Mouse (Mus musculus) neural tube, embryonic 11.5 days (tissue): ENCODE measurements at regions not wholly inside any gene's neighbourhood (a gene's known extent, or its start where the extent isn't known, plus 50 kb on each side); places are given as distances from the start of the nearest gene placed in this dataset.
A peak's percentile ranks its signal among the peaks of the same experiment; 100 is the strongest.

Experiments used
- ATAC-seq: fragments of 200-750 bp; cut with Nextera tagmentation; 2 replicates; pipeline ENCODE4 v1.8.0; 2017; ENCODE audit warnings: moderate number of reproducible peaks, mild to moderate bottlenecking, moderate TSS enrichment, moderate library complexity; ENCODE audit not compliant: insufficient read depth, low FRiP score, low TSS enrichment
- DNase-seq: peaks from one replicate; pipeline ENCODE4 v3.0.0-alpha.2; 2015; ENCODE audit warnings: low spot score
- H3K27ac ChIP-seq: fragments of 300-500 bp; sonication (generic); 2 replicates; pipeline ENCODE4 v1.5.1; 2014; ENCODE audit warnings: low read depth, mild to moderate bottlenecking, low read length
- H3K27me3 ChIP-seq: fragments of 300-500 bp; sonication (generic); 2 replicates; pipeline ENCODE4 v1.6.1; 2014; ENCODE audit warnings: mild to moderate bottlenecking, low read length, mixed read lengths; ENCODE audit not compliant: control insufficient read depth, insufficient read depth
- H3K36me3 ChIP-seq: fragments of 300-500 bp; sonication (generic); 2 replicates; pipeline ENCODE4 v1.6.1; 2014; ENCODE audit warnings: mild to moderate bottlenecking, low read length, moderate library complexity, mixed read lengths; ENCODE audit not compliant: control insufficient read depth, insufficient read depth
- H3K4me1 ChIP-seq: fragments of 300-500 bp; sonication (generic); 2 replicates; pipeline ENCODE4 v1.6.1; 2014; ENCODE audit warnings: low read length, mixed read lengths; ENCODE audit not compliant: control insufficient read depth, insufficient read depth
- H3K4me2 ChIP-seq: fragments of 300-500 bp; sonication (generic); 2 replicates; pipeline ENCODE4 v1.6.1; 2014; ENCODE audit warnings: low read depth, mild to moderate bottlenecking, moderate library complexity
- H3K4me3 ChIP-seq: fragments of 300-500 bp; sonication (generic); 2 replicates; pipeline ENCODE4 v1.5.1; 2014; ENCODE audit warnings: low read depth, low read length
- H3K9ac ChIP-seq: fragments of 300-500 bp; sonication (generic); 2 replicates; pipeline ENCODE4 v1.6.1; 2014; ENCODE audit warnings: mild to moderate bottlenecking, low read length
- H3K9me3 ChIP-seq: fragments of 300-500 bp; sonication (generic); 2 replicates; pipeline ENCODE4 v1.6.1; 2016; ENCODE audit warnings: low read length; ENCODE audit not compliant: control insufficient read depth
- WGBS: fragments of 180-500 bp; shearing (Covaris S2); extraction: QIAGEN DNeasy Blood & Tissue Kit; methylation state at CpG from one replicate; pipeline ENCODE4 v1.1.7; 2014; 5-methylcytosine and 5-hydroxymethylcytosine counted together

- no peak overlapping the region for H3K9ac ChIP-seq
- no peak overlapping the region for H3K4me3 ChIP-seq
- no peak overlapping the region for H3K4me2 ChIP-seq
- H3K27me3 ChIP-seq: no peaks in the 10 kb centered on the region
- H3K36me3 ChIP-seq: no peaks in the 10 kb centered on the region
- H3K9me3 ChIP-seq: no peaks in the 10 kb centered on the region
- WGBS: 31% methylated on average over 5 of the region's 5 CpGs
- H3K4me1 ChIP-seq: peaks cover 5% of the 10 kb centered on the region
- DNase-seq (no peak), ATAC-seq (no peak)
- H3K27ac ChIP-seq: no peak overlapping the region
These were observed 252.8 kb upstream of the Nxpe4 start for GRCm38 (mm10) chr9:47909051-47909450.

- 20% methylated on average over 6 of the region's 6 CpGs for WGBS
- Histone ChIP-seq H3K9ac (no peak overlapping the region), H3K4me2 (no peak overlapping the region), H3K27me3 (no peaks in the 10 kb centered on the region), H3K4me3 (no peak overlapping the region), H3K9me3 (no peaks in the 10 kb centered on the region), H3K4me1 (peaks cover 5% of the 10 kb centered on the region), H3K27ac (no peak overlapping the region), H3K36me3 (no peaks in the 10 kb centered on the region)
- ATAC-seq: peak; percentile 45; the same call in 1 of the 2 replicates
- DNase-seq: peak; percentile 55
These were observed 251.3 kb upstream of the Nxpe4 start for GRCm38 (mm10) chr9:47910501-47910906.

- no peak overlapping the region for H3K4me2 ChIP-seq
- 81% methylated on average over 5 of the region's 5 CpGs for WGBS
- peaks cover 5% of the 10 kb centered on the region for H3K4me1 ChIP-seq
- DNase-seq: no peak
- ATAC-seq: no peak
- no peaks in the 10 kb centered on the region for H3K27me3 ChIP-seq
- no peak overlapping the region for H3K27ac ChIP-seq
- no peak overlapping the region for H3K4me3 ChIP-seq
- H3K9ac ChIP-seq: no peak overlapping the region
- H3K36me3 ChIP-seq: no peaks in the 10 kb centered on the region
- H3K9me3 ChIP-seq: no peaks in the 10 kb centered on the region
These were observed 249.0 kb upstream of the Nxpe4 start for GRCm38 (mm10) chr9:47912823-47913222.

GRCm38 (mm10) chr9:47935299-47935698 is 226.5 kb upstream of the Nxpe4 start:
- no peak overlapping the region for H3K4me3 ChIP-seq
- ATAC-seq: no peak
- H3K9ac ChIP-seq: no peak overlapping the region
- no peaks in the 10 kb centered on the region for H3K4me1 ChIP-seq
- no peak overlapping the region for H3K4me2 ChIP-seq
- no peak overlapping the region for H3K27ac ChIP-seq
- H3K9me3 ChIP-seq: no peaks in the 10 kb centered on the region
- 88% methylated on average over 2 of the region's 2 CpGs for WGBS
- H3K27me3 ChIP-seq: no peaks in the 10 kb centered on the region
- no peak for DNase-seq
- H3K36me3 ChIP-seq: no peaks in the 10 kb centered on the region

GRCm38 (mm10) chr9:47935957-47936457 is 225.8 kb upstream of the Nxpe4 start:
- Histone ChIP-seq H3K4me1 (no peaks in the 10 kb centered on the region), H3K9ac (no peak overlapping the region), H3K27me3 (no peaks in the 10 kb centered on the region), H3K4me3 (no peak overlapping the region), H3K27ac (no peak overlapping the region), H3K36me3 (no peaks in the 10 kb centered on the region), H3K4me2 (no peak overlapping the region), H3K9me3 (no peaks in the 10 kb centered on the region)
- ATAC-seq (no peak), DNase-seq (no peak)
- WGBS: 87% methylated on average over 7 of the region's 7 CpGs

DNA sequence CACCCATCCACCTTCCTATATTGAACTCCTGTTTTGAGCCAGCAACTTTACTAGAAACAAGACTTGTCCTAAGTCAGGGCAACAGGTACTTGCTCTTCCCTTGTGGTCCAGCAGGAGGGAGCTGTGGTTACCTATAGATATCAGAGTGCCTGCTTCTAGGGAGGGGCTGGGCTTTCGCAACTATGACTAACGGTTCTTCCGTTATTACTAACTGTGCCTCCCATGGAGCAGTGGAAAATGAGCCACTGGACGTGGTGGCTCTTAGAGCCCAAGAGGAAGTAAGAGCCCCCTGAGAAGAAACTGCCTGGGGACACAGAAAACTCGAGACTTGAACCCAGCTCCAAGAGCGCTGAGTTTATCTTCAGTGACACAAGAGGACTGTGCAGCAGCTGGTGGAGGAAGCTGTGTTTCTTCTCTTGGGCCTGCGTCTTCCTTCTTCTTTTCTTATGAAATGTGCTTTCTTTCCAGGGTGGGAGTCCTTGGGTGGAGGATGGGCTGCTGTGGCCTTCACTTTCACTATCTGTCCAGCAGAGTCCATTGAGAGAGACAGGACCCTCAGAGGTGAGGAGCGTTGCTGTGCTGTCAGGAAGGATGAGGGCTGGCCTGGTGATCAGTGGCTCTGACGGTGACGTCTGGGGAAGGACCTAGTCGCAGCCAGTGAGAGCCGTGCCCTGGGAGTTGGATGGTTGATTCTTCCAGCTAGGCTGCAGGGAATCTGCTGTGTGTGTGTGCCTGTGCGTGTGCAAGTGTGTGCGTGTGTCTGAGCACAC is 222.7 kb upstream of the Nxpe4 start:
- Histone ChIP-seq H3K4me2 (no peak overlapping the region), H3K9me3 (no peaks in the 10 kb centered on the region), H3K4me1 (peaks cover 7% of the 10 kb centered on the region; the same call in 1 of the 2 replicates), H3K4me3 (no peak overlapping the region), H3K27me3 (no peaks in the 10 kb centered on the region), H3K27ac (no peak overlapping the region), H3K36me3 (no peaks in the 10 kb centered on the region), H3K9ac (no peak overlapping the region)
- ATAC-seq (no peak), DNase-seq (no peak)
- WGBS: 78% methylated on average over 14 of the region's 14 CpGs

GRCm38 (mm10) chr9:47942761-47943583 is 218.9 kb upstream of the Nxpe4 start:
- no peaks in the 10 kb centered on the region for H3K27me3 ChIP-seq
- no peak overlapping the region for H3K4me3 ChIP-seq
- no peak overlapping the region for H3K4me2 ChIP-seq
- H3K9me3 ChIP-seq: no peaks in the 10 kb centered on the region
- WGBS: 50% methylated on average over 11 of the region's 11 CpGs
- ATAC-seq (peak; percentile 41; the same call in 1 of the 2 replicates), DNase-seq (peak; percentile 51)
- peaks cover 7% of the 10 kb centered on the region; the same call in 1 of the 2 replicates for H3K4me1 ChIP-seq
- no peaks in the 10 kb centered on the region for H3K36me3 ChIP-seq
- no peak overlapping the region for H3K9ac ChIP-seq
- no peak overlapping the region for H3K27ac ChIP-seq

GRCm38 (mm10) chr9:47946226-47946625 is 215.6 kb upstream of the Nxpe4 start:
- no peak for ATAC-seq
- DNase-seq: no peak
- 82% methylated on average over 7 of the region's 7 CpGs for WGBS

More at GRCm38 (mm10) chr9:47946226-47946625, 215.6 kb upstream of the Nxpe4 start:
- Histone ChIP-seq H3K4me3 (no peak overlapping the region), H3K9ac (no peak overlapping the region), H3K4me1 (peaks cover 7% of the 10 kb centered on the region; the same call in 1 of the 2 replicates), H3K27ac (no peak overlapping the region), H3K36me3 (no peaks in the 10 kb centered on the region), H3K27me3 (no peaks in the 10 kb centered on the region), H3K9me3 (no peaks in the 10 kb centered on the region), H3K4me2 (no peak overlapping the region)
